Mouse (Mus musculus) lung, postnatal 36 days (tissue): ENCODE data around the gene Pitpnc1.

Experiments
- DNase-seq: peaks from one replicate; pipeline ENCODE4 v3.0.0; 2022; ENCODE audit warnings: mixed read lengths

Pitpnc1 gene

DNA sequence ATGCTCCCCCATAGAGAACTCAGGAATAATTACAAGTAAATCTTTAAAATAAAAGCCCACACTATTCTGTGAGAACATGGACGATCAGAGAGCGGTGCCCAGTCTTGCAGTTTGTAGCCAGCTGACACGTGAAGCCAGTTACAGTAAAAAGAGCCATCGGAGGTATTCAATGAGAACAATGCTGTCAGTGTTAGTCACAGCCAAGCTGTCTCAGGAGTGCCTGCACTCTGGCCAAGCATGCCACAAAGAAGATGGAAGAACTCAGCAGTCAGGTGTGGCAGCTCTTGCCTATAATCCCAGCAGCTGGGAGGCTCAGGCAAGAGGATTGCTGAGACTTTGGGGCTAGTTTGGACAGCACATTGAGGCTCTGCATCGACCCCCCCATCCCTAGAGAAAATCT is 111.8 kb downstream of the Pitpnc1 start:
- DNase-seq: no peak

DNA sequence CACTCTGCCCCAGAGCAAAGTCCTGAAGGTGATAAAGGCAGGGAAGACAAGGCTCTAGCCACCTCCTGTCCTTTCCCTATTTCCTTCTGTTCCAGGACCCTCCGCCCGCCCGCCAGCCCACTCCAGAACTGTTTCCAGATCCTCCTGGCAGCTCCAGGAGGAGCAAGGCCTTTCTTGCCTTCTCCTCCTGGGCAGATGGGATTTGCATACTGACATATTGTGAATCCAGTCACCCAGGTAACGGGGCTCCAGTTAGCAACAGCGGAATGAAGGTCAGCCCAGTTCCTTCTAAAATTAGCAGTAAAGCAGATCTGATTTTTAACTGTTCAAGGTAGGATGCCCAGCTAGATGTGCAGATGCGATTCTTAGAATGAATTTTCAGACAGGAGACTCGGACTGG is 114.3 kb downstream of the Pitpnc1 start:
- DNase-seq: no peak

DNA sequence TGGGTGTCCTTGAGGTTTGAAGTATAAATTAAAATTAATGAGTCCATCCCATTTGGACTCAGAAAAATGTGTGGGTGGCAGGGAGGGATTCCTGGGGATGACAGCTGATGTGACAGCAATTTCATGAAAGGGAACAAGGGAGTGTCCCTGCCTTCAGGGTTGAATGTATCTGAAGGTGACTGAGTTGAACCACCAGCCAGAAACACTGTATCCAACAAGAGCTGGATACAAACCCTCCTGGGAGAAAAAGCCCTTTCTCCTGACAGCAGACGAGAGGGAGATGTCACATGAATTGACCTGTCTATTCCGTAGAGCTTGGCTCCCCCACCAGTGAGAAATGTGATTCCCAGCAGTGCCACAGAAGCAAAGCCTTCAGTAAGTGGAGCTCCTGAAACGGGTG is 115.0 kb downstream of the Pitpnc1 start:
- no peak for DNase-seq

DNA sequence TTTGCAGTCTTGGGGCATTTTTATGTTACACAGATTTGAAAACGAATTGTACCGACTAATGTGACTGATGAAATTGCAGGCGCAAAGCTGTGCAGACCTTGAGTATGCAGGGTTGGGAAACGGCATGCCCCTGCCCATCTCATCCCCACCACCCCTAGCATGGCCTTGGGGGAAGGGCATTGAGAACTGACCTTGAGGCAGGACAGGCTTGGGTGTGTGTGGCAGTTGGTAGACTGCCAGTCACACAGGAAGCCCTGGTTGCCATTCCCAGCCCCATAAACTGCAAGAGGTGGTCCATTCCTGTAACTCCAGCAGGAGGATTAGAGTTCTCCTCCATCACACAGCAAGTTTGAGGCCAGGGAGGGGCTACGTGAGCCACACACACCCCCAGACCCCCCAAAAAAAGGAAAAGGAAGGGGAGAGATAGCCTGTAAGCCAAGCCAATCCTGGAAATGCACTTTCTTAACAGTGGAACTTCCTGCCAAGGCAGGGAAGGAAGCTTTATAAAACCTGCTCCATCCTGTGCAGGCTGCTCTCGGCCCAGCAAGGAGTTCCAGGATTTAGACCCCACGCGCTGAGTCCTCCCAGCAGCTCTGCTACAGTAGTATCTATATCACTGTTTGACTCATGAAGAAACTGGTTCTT is 115.9 kb downstream of the Pitpnc1 start:
- DNase-seq: peak; percentile 37

DNA sequence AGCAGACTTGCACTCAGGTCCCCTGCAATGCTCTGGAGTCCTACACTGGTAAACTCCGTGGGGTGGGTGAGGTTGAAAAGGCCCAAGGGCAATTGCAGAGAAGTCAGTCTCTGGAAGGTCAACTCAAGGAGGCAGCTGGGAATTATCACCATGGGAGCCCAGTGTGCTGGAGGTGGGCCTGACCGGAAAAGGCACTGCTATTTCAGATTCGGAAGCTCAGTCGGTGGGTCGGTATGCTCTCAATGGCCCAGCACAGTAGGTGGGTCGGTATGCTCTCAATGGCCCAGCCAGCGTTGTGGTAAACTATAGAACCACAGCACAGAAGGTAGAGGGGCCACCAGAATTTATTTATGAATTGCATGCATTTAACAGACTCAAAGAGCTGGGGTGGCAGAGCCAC is 117.9 kb downstream of the Pitpnc1 start:
- DNase-seq: no peak

DNA sequence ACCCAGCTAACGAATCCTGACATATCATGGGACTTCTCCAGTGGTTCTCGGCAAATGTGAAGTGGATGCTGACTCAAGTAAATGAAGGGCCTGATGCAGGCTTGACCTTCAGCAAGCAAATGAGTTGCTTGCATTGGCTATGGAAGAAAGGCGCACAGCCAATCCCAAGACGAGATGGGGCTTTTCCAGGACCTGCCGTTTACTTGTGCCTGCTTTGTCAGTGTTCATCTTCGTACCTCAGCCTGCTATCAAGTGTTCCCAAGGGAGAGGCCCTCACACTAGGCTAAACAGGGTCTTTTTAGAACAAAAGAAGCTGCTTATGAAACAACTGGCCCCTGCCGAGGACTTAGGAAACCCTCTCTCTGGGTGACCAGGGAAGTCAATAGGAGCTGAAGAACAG is 120.7 kb downstream of the Pitpnc1 start:
- DNase-seq: no peak

DNA sequence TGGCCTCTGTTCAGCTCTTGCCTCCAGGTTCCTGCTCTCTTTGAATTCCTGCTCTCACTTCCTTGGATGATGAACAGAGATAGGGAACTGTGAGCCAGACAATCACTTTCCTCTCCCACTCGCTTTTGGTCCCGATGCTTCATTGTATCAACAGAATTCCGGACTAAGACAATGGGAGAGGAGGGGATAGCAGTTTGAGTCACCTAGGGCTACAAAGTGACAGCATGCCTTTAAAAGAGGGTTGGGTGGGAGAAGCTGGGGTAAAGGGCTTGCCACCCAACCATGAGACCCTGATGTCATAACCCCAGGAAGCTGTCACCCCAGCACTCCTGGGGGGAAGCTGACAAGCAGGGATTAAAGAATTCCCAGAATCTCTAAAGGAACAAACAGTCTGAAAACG is 127.5 kb downstream of the Pitpnc1 start:
- peak; percentile 38 for DNase-seq

DNA sequence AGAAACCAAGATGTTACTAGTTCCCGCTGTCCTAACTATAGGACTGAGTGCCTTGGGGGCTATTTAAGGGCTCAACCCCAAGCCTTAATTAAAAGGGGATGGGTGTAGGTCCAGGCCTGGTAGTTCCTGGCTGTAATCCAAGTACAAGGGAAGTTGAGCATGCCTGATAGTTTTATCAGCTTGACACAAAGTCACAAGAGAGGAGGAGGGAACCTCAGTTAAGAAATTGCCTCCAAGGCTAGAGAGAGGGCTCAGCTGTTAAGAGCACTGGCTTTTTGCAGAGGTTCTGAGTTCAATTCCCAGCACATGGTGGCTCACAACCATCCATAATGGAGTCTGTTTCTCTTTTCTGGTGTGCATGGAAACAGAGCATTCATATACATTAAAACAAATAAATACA is 128.1 kb downstream of the Pitpnc1 start:
- DNase-seq: peak; percentile 48

DNA sequence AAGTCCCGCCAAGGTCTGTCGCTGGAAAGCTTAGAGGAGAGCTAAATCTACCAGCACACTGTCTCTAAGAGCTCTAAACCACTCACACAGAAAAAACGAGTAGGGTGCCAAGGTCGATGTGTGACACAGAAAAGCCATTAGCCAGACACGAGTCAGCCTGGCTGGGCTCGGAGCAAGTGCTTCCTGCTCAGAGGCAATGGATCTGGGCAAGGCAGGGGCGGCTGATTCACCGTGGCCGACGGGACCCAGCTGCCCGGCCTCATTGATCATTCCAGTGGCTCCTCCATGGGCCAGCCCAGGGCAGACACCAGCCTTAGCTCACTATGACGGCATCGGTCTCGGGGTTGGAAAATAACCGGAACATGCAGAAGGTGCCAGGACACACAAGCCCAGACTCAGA is 129.2 kb downstream of the Pitpnc1 start:
- peak; percentile 74 for DNase-seq

DNA sequence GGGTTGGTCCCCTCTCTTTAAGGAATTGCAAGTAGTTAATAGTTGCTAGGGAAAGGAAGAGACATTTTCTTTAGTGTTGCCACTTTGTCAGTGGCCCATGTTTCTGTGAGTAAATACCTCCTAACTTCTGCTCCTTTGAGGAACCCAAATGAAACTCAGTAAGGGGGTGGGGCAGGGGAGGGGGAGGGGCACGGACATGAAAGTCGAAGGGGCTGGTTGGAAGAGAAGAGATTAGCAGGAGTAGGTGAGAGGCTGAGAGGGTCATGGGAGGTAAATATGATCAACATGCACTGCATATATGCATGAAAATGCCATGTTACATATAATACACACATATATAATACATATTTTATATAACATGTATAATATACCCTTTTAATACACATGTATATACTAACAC is 129.7 kb downstream of the Pitpnc1 start:
- DNase-seq: no peak

DNA sequence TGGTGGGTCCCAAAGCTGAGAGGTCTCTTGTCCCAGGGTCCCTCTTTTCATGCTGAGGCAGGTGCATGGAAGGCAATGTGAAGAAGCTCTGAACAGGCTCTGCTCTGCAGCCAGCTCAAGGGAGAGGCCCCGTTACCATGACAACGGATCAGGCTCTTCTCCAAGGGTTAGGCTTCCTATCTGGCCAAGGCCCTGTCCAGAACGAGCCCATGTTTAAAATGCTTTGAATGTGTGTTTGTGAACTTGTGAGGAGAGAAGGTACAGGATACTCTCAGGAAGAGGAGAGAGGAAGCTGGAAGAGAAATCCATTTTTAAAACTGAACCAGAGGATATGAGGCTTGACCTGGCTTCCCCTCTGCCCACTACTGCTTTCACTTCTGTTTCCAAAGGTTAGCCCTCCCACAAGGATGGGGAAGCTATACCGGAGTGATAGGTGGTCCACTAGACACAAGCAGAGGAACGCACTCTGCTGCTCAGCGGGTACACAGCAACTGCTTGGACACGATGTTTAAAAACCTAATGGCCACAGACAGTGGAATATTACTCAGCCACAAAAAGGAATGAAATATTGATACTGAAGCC is 131.2 kb downstream of the Pitpnc1 start:
- peak; percentile 76 for DNase-seq

DNA sequence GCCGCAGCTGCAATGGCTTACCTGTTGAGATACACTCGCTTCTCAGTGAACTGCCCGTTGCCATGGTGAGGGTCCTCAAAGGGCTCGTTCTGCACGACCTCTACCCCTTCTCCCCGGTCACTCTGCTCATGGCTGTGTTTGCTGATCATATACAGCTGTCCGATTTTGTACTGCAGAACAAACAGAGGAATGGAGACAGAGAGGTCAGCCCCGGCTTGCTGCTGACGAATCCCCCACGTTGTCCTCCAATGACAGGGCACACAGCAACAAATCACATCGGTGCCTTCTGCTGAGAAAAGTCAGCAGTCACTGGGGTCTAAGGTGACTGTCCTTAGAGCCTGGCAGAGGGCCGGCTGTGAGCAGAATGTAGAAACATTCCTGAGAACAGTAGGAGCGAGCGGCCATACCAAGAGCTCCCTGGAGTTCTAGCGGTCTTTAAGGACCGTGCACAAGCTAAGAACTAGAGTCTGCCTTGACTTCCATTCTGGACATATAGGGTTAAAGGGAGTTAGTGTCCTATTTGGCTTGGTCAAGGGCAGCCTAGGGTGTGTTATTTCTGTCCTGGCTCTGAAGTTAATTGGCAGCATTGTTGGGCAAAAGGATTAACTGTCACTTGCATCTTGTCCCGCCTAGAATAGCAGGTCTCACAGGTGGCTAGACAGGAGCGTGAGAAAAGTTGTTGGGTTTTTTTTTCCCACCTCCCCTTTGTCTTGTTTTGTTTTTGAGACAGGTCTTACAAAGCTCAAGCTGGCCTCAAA is 132.9 kb downstream of the Pitpnc1 start:
- peak; percentile 23 for DNase-seq

DNA sequence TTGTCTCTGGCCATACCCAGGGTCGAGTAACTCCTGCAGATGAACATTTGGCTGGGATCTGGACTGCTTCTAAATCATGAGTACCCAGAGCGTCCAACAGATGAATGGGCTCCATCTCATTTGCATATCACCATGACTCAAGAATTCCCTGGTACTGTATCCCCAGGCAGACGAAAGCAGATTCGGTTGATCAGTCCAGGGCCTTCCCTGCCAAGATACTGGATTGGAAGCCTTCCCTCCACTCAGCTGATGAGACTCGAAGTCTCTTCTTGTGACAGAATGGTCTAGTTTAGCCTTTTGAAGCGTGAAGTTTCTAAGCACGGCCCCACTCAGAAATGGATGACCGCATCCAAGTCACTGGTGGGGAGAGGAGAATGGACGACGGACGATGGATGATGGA is 134.7 kb downstream of the Pitpnc1 start:
- DNase-seq: no peak

DNA sequence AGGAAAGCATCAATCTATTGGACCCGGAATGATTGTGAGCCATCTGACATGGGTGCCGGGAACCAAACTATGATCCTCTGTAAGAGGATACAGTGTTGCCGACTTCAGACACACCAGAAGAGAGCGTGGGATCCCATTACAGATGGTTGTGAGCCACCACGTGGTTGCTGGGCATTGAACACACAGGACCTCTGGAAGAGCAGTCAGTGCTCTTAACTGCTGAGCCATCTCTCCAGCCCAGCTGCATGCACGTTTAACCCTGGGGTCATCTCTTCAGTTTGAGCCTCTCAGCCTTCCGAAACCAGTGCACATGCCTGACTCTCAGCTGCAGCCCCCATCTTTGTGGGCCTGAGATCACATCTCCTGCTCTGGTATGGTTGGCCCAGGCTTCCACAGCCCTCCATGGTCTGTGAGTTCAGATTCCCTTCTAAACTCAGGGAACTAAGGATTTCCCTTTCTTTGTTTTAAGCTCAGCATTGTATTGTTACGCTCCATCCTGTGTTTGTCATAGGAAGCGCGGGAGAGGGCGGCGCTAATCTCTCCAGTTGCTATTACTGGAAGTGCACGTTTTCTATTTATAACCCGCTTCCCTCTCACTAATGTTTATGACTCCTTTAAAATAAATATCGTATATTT is 135.5 kb downstream of the Pitpnc1 start:
- peak; percentile 81 for DNase-seq

DNA sequence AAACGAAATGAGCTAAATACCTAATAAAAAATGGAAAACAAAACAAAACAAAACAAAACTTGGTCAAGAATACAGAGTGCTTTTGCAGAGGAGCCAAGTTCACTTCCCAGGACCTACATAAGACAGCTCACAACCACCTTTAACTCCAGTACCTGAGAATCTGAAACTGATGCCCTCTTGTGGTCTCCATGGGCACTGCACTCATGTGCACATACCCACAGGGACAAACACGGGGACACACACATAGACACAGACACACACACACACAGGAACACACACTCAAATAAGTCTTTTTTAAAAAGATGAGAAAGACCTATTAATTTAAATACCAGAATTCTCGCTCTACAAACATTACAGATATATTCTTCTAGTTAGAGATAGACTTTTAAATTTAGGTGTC is 137.6 kb downstream of the Pitpnc1 start:
- DNase-seq: no peak

DNA sequence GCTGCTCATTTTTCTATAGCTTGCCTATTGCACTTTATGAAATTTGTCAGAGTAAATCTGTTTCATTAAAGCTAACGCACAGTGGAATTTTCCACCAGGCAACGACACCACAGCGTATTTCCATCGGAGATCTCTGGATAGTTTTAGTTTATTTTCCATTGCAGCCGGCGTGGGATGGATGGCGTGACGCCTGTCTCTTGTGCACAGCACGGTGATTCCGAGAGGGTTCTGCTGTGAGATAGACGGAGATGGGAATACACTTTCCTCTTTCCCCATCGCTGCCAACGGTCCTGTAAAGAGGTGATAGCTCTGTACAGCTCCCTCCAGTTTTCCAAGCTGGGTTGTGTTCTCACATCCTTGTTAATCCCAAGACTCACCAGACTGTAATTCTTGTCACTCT is 138.2 kb downstream of the Pitpnc1 start:
- no peak for DNase-seq

DNA sequence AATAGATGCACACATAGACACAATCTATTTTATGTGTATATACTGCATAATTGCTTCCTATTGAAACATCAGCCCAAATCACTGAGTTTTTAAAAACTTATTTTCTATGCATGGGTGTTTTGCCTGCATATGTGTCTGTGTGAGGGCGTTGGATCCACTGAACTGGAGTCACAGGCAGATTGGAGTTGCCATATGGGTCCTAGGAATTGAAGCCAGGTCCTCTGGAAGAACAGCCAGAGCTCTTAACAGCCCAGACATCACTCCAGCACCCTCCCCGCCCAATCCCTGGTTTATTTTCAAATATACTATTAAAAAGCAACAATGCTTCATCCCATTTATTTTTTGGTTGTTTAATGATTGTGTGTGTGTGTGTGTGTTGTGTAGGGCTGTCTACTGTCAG is 139.1 kb downstream of the Pitpnc1 start:
- DNase-seq: no peak

DNA sequence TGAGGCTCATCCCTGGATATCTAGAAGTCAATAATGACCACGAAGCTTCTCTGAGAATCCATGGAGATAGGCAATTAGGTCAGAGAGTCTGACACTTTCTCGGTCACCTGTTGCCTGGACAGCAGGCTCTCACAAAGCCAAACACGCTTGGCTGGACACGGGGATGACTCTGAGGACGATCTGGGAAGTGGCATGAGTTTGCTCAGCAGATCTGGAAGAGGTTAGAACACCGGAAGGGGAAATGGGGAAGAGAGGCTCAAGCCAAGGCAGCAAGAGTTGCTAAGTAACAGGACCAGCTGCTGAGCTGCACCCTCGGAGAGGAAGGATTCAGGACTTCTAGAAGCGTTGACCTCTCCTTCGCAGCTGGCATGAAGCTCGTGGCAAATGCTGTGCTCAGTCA is 143.2 kb downstream of the Pitpnc1 start:
- DNase-seq: no peak

DNA sequence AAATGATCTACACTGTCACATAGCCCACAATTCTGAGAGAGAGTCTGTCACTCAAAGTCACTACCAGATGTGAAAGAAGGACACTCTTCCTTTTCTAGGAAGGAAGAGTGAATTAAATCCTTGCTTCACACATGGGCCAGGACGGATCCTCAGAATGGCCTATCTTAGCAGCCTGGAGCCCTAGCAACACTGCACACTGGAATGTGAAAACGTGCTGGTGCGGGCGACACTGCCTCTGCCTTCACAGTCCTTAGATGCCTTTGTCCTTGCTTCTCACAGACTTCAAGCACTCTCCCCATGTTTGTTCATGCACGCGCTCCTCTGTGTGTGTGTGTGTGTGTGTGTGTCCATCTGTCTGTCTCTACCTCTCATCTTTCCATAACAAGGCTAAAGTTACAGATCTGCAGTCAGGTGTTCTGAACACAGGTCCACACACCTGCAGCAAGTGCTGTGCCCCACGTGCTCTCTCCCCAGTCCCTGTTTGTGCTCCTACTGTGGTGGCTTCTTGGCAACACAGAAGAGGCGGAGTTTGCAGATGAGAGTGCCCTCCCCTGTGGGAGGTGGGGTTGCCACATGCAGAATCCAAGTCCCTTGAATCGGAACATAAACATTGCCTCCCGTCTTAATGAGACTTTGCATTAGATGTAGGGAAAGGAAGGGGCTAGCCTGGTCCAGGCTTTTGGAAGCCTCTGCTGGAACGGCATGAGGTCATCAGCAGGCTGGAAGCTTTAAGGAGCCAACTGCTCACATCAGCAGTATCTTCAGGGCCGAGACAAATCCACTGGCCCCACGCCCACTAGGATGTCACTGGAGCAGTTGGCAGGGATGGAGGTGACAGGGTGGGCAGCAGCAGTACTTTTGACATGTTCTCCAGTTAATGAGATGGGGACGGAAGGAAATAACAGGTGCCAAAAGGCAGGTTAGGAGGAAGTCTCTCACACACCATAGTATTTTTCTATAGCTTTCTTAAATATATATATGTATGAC is 144.5 kb downstream of the Pitpnc1 start:
- peak; percentile 38 for DNase-seq

DNA sequence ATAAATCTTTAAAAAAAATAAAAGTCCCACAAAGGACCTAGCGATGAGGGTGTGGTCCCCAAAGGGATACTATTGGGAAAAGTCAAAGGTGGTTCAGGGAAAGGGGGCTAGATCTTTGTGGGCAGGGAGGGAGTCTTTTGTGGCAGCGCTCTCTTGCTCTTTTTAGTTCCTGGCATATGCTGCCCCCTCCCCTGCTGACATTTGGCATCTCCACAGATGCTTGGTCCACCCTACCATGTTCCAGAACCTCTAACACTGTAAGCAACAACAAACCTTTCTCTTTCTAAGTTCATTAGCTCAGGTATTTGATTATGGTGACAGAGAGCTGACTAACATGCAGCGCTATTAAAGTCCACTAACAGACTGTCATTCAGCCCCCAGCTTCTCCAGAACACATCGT is 145.3 kb downstream of the Pitpnc1 start:
- no peak for DNase-seq

DNA sequence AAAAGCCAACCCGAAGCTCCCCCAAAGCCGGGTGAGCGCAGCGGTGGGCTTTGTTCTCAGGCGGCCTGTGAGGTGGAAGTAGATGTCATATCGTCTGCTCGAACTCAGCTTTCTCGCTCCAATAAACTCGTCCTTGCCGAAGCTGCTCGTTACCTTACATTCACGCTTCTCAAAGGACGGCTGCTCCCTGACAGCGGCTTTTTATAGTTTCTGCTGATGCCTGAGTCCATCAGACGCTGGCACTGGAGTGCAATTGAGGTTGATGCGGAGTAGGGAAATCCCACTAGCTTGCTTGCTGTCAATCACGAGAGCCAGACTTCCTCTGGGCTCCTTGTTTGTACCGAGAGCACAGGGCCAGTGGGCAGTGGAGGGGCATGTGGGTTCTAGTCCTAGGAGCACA is 147.3 kb downstream of the Pitpnc1 start:
- no peak for DNase-seq

DNA sequence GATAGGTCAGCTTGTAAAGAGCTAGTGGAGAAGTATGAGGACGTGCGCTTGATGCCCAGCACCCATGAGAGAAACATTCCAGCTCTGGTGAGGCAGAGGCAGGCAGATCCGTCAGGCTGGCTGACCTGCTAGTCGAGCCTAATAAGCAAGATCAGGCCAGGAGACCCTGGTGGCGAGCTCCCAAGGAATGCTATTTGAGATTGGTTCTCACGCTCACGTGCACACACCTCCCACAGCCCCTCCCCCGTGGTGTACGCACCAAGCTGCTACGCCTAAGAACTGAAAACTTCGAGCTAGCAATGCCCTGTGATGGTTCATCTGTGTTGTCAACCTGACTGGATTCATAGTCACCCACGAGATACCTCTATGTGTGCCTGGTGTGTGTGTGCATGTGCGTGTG is 148.3 kb downstream of the Pitpnc1 start:
- no peak for DNase-seq

DNA sequence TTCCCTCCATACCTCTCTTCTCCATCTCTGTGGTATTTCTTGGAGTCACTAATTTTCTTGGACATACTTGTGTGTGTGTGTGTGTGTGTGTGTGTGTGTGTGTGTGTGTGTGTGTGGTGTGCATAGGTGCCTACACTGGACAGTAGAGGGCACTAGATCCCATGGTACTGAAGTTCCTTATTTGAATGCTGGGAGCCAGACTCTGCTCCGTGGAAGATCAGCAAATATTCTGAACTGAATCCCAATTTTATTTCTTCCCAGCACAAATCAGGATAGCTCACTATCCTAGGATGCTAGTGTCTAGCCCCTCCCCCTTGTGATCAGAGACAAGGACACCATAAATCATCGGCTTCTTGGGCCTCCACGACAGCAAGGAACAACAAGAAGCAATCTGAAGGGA is 148.7 kb downstream of the Pitpnc1 start:
- DNase-seq: no peak
